Mouse (Mus musculus) thymus, postnatal 0 days (tissue): ENCODE data around the gene Gm20662. TPM values are rescaled to one million over a fixed set of nuclear protein-coding genes. Genes with fewer than 3 reads are reported as not detected.
"Not testable (repeated sequence)": the region's sequence is repeated elsewhere in the genome, so short reads cannot be mapped to it uniquely, and the experiment has no call there.

ENCODE experiments used
- DNase-seq: peaks from one replicate; pipeline ENCODE4 v3.0.0-alpha.2; 2015; ENCODE audit warnings: low spot score
- polyA plus RNA-seq: library from polyadenylated mRNA; unstranded; fragments of >200 nt; fragmentation: Nextera tagmentation; extraction: Ambion mirVana; gene quantifications from 2 replicates; pipeline ENCODE4 v1.2.1, GENCODE M21; 2015

Gm20662 gene
- polyA plus RNA-seq, 1 experiment from 2014 or later, result not detected

DNA sequence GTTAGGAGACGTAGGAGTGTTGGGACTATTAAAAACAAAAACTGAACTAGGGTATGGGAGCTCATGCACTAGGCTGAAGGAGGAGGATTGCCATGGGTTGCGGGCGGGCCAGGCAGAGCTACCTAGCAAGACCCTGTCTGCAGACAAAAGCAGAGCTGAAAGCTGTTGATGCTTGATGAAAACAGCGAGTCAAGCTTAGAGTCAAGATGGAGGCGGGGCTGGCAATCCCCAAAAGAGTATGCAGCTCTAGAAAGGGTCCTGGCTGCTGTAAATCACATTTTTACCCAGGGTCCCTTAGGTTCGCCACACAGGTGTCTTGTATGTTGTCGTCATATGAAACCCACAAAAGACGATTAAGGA lies 7.4 kb downstream of the Gm20662 start:
- peak; percentile 68 for DNase-seq

DNA sequence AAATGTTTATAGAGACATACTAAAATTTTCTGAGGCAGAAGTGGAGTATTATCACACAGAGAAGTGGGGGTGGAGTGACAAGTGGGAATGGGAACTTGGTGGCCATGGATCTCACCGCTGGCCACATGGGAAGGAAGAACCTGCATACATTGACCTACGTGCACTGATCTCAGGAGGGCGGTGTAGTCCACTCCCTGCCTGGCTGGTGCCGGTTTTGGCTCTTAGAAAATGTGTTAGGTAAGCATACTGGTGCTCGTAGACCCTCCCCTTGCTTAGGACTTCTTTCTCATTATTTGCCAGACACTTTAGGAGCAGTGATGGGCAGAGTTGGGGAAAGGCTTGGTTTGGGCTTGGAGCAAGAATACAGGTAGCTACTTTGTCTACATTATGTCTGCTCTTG lies 11.9 kb downstream of the Gm20662 start:
- no peak for DNase-seq

DNA sequence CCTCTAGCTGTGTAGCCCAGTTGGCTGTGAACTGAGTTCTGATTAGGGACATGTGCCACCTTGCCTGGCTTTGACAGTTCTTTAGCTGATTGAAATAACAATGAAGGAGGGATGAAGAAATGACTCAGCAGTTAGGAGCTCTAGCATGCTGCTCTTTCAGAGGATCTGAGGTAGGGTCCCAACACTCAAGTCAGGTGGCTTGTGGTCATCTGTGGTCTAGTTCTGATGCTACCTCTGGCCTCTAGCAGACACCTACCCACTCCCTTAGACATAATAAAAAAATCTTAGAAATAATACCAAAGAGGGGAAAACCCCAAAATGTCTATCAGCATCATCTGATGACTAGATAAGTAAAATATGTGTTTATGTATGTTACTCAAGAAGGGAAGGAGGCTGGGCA lies 14.2 kb downstream of the Gm20662 start:
- DNase-seq, result no peak

DNA sequence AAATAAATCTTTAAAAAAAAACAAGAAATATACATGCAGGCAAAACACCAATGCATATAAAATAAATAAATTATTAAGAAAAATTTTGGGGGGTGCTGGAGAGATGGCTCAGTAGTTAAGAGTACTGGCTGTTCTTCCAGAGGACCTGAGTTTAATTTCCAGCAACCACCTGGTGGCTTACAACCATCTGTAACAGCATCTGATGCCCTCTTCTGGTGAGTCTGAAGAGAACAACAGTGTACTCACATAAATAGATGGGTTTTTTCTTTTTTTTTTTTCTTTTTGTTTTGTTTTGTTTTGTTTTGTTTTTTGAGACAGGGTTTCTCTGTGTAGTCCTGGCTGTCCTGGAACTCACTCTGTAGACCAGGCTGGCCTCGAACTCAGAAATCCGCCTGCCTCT lies 17.4 kb downstream of the Gm20662 start:
- not testable (repeated sequence) for DNase-seq

DNA sequence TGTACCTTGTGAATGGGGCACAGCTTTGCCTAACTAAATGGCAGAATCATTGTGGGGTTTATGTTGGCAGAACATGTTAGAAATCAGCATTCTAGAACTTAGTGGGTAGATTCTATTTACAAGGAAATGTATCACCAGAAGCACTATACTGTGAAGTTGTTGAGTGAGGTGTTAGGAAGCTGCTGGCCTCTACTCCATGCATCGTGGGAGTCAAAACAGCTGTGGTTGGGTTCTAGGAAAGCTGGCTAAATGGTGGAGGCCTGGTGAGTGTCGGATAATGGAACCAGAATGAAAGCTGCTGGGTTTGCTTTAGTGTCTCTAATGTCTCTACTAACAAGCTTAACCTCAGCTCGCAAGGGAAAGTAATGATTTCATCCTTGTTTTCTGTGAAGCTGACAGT lies 21.0 kb downstream of the Gm20662 start:
- DNase-seq, result no peak

DNA sequence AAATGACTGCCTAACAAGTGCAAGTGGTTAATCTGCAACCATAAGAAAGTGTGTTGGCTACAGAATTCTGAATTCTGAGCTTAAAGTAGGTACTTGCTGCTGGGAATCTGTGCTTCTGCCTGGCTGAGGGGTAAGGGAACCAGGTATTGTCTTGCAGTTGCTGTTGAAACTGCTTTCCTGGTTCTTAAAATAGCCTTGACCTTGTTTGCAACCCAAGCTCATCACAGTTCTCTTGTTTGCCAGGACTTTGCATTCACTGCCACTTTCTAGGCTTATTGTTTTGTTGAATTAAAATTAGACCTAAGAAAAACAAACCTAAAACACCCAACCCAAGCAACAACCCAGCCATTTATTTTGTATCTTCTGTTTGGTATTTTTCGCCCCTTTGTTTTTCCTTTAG lies 24.6 kb downstream of the Gm20662 start:
- DNase-seq, result no peak

DNA sequence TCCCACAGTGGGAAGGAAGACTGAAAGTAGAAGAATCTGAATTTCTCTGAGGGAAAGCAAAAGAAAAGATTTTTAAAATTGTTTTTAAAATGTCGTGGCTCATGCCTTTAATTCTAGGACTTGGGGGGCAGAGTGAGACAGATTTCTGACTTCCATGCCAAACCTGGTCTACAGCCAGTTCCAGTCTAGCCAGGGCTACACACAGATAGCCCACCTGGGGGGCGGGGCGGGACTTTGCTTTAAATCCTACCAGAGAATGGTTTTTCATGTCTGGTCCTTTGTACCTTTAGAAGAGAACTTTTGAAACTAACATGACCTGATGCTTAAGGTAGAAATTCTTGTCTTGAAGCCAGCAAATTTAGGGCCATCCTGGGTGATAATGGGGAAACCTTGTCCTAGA lies 27.1 kb downstream of the Gm20662 start:
- no peak for DNase-seq

DNA sequence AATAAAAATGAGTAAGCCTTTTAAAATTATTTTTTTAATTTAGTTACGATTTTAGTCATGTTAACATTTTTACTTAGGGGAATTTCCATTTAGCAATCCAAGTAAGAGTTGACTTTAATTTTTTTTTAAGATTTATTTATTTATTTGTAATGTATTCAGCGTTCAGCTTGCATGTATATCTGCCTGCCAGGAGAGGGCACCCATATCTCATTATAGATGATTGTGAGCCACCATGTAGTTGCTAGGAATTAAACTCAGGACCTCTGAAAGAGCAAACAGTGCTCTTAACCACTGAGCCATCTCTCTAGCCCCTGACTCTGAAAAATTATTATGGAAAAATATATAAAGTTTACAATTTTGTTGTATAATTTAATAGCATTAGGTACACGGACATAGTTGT lies 30.4 kb downstream of the Gm20662 start:
- no peak for DNase-seq

DNA sequence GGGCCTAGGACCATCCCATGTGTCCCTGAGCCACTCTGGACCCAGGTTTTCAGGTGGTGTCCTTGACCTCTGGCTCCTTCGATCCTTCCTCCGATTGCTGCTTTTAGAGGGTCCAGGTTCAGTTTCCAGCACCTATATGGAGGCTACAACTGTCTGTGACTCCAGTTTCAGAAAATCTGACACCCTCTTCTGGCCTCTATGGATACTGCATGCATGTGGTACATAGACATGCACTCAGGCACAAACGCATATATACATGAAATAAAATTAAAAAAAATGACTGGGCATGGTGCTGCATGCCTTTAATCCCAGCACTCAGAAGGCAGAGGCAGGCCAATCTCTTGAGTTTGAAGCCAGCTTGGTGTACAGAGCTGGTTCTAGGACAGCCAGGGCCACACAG lies 31.7 kb downstream of the Gm20662 start:
- DNase-seq, result no peak

DNA sequence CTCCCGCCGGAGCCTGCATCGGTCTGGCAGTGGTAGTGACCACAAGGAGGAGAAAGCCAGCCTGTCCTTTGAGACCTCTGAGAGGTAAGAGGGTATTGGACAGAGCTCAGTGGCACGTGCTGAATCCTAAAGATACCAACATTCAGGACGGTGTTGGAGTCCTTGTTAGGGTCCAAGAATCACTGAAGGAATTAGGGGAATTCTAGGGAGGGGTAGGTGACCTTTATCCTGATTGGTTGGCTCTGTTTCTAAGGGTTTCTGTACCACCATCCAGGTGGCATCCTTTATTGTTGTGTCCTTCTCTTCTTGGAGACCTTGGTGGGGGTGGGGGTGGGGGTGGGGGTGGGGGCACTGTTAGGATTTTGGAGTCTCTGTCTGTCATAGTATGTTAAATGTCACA lies 36.0 kb downstream of the Gm20662 start:
- DNase-seq, result no peak

DNA sequence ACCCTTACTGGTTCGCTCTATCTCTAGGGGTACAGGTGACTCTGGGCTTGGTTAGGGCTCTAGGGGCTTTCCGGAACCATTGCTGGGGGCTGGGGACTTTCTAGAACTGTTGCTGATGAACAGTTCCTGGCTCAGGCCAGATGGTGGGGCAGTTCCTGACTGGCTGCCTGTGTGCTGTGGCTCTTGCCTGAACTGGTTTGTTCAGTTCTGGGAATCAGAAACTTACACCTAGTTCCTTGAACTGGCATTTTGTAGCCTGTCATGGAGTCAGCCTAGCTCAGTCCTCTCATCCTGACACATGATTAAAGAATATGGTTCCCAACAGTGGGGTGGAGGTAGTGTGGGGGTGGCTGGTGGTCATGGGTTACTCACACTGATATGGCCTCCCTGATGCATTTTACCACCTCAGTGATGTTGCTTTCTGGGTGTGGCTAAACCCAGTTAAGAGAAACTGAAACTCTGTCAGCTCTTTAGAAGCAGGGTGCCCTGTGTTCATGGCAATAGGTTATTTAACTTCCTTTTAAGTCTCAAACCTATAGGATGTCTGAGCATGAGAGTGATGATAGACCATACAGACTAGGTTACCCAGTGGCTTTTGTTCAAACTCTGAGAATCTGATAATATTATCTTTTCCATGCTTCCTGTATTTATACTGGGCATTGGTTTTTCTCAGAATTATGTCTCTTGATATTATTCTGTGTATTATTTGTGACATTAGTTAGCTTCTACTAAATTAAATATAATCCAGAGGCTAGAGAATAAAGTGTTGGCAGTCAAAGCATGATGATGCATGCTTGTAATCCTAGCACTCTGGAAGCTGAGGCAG lies 39.4 kb downstream of the Gm20662 start:
- DNase-seq, result no peak

DNA sequence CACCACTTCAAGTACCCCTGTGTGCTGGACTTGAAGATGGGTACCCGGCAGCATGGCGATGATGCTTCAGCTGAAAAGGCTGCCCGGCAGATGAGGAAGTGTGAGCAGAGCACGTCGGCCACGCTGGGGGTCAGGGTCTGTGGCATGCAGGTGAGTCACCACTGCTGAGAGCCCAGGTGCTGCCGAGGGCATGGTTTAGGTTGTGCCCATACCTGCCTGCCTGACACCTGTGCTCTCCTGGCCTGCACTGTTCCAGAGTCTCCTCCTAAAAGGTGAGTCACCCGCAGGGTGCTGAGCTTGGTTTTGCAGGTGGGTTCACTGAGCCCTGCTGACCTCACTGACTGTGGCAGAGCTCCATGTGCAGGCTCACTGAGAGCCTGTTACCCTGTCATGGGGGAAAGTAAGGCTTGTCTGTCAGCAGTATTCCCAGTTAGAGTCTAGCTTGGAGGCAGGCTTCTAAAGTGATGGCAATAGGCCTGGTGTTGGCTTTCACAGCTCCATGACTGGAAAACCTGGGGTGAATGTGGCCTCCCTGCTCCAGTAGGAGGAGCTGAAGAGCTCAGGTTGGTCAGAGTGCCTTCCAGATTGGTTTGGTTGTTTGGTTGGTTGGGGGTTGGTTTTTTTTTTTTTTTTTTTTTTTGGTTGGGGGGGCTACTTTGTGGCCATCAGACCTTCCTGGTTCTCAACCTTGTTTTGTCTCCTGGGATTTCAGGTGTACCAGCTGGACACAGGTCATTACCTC lies 48.8 kb downstream of the Gm20662 start:
- DNase-seq, result no peak

DNA sequence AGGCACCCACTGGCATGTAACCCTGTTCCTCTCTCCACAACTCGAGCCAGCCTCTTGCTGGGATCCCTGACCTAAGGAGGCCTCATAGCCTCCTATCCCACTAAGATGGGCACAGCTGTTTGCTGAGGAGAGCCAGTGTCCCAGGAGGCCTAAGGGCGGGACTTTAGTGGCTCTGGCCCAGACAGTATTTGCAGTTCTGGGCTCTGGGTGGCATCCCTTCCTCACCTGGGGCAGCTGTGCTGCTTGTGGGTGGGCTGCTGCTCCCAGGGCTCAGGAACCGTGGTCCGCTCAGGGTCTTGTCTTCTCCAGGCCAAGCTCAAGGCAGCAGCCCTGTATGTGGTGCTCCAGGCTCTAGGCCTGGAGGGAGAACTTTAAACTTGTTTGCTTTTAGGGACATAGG lies 50.4 kb downstream of the Gm20662 start:
- no peak for DNase-seq

DNA sequence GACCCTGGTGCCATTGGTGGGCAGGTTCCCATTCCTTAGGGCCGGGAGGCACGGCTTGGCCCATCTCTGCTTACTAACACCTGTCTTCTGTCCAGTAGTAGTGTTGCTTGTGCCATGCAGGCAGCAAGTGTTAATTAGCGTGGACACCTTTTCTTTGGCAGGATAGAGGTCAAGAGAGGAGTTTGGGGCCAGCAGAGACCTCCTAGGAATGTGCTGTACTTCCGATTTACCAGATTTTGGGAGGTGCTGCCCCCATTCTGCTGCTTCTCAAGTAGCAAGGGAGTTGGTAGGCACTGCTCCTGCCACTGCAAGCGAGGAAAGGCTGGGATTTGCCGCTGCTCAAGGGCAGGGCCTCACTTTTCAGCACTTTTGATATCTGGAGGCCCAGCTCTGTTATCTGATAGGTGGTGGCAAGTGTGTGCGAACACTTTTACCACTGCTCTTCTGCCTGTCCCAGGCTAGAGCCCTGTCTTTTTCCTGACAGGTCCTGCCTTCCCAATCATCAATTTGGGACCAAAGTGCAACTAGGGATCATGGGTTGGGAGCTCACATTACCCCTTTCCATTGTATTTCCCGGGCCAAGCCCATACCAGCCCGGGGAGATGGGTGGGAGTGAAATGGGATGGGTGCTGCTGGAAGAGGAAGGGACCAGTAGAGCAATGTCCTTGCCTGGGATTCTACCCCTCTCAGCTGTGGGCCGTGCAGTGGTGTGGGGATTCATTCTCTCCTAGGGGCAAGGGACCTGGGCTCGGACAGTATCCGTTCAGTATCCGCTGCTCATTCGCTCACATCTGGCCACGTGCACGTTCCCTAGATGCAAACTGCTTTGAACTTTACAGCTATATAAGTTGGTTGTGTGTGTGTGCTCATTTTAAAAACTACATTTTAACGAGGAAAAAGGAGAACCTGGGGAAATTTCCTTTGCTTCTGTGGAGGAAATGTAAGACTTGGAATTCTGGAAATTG lies 51.7 kb downstream of the Gm20662 start:
- DNase-seq, result no peak

DNA sequence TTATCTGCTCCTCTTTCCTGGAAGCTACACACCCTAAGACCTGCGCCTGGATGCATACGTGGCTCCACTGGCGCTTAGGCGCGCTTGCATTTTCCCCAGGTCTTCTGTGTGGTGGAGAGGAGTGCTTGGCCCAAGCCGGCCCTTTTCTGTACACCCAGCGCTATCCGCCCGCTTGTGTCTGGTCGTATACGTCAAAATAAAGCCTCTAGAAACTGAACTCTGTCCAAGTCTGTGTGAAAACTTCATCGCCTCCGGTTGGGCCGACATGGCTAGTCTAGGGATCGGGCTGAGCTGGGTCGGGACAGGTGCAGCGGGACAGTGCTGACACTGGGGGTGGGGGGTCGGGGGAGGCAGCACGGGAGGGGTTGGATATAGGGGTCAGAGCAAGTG lies 52.4 kb downstream of the Gm20662 start:
- DNase-seq, result no peak

DNA sequence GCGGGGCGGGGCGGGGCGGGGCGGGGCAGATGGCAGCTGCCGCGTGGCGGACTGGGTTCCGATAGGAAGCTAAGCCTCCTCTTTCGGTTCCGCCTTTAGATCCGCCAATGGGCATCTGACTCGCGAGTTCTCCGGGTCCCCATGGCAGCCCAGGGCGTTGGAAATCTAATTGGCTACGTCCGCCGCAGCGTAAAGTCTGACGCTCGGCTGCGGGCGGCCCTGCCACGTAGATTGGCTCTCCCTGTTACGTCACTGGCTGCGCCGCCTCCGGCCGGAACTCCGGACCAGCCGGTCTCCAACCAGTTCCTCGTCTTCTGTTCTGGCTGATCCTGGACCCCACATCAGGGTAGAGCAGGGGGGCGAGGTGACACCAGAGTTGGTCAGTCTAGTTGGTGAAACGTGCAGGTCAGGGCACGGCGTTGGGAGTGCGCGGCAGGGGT lies 52.9 kb downstream of the Gm20662 start, which contains the start of gene Gmppb:
Gmppb (plus strand) TSS at position 227 of the 440 bp plus-strand sequence.
- peak; percentile 97 for DNase-seq

DNA sequence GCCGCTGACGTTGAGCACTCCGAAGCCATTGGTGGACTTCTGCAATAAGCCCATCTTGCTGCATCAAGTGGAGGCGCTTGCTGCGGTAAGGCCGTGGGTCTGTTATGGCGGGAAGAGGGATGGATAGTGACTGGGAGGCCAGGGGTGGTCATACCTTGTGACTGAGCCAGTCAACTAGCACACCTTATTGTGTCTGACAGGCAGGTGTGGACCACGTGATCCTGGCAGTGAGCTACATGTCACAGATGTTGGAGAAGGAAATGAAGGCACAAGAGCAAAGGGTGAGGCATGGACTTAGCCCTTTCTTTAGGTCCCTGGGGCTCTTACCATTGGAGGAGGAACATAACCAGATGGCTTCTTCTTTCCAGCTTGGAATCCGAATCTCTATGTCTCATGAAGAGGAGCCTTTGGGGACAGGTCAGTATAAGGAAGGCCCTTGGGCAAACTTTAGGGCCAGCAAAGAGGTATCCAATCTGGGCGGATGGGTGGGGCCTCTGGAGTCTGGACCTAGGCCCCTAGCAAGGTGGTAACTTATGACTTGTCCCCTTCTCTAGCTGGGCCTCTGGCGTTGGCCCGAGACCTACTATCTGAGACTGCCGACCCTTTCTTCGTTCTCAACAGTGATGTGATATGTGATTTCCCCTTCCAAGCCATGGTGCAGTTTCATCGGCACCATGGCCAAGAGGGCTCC lies 53.6 kb downstream of the Gm20662 start:
- DNase-seq, result no peak

DNA sequence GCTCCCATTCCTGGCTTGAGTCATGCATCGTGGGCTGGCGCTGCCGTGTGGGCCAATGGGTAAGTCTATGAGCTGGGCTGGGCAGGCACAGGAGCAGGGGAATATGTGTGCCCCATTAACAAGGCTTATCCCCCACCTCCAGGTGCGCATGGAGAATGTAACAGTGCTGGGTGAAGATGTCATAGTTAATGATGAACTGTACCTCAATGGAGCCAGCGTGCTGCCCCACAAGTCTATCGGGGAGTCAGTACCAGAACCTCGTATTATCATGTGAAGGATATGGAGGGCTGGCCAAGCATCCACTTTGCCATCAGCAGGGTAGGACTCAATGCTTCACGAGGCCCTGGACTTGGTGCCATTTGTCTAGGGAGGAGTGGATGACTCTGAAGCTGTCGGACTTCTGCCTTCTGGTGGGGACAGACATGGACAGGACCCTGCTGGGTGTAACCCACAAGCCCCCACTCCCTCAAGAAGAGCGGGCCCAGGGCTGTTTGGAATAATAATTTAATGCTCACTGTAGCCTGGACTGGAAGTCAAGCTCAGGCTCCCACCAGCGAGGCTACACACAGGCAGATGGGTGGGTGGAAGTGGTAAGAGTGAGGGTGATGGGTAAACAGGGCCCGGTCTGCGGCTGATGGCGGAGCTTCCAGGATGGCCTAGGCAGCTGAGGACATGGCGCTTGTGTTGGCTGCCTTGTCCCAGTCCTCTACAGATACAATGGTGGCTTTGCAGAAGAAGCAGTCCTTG lies 55.2 kb downstream of the Gm20662 start:
- no peak for DNase-seq

DNA sequence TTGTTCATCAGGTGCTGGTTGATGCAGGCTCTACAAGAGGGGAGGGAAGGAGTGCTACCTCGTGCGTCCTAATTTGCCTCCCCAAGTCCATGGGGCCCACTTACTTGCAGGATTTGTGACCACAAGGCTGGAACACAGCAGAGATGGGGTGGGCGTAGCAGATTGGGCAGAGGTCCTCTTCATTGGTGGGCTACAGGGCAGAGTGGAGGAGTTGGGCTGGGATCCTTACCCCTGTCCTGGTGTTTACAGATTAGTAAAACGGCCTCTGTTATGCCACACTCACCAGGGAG lies 55.7 kb downstream of the Gm20662 start:
- no peak for DNase-seq

DNA sequence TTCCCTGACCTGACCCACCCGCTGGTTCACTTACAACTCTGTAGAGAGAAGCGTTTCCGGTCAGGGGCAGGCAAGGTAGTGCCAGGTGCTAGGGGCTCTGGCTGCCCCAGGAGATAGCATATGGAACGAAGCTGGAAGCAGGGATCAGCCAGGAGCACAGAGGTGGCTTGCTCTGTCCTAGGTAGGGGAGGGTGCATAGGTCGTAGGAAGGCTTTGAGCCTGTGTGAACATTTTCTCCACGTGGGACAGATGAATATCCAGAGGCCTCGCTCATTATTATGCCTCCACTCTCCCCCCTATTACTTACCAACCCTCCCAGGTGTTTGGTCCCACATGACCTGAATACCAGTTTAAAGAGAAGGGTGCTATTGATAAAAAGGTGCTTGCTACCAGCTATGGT lies 56.3 kb downstream of the Gm20662 start:
- DNase-seq, result no peak
